Mouse (Mus musculus) limb, embryonic 12.5 days (tissue): ENCODE measurements at regions not wholly inside any gene's neighbourhood (a gene's known extent, or its start where the extent isn't known, plus 50 kb on each side); places are given as distances from the start of the nearest gene placed in this dataset.

Experiments
- ATAC-seq: fragments of 200-750 bp; cut with Nextera tagmentation; 2 replicates; pipeline ENCODE4 v1.8.0; 2017; ENCODE audit warnings: low read depth, moderate TSS enrichment; ENCODE audit not compliant: insufficient number of reproducible peaks, insufficient read depth, low FRiP score, low TSS enrichment
- H3K27ac ChIP-seq: fragments of 300-500 bp; sonication (generic); 2 replicates; pipeline ENCODE4 v1.5.1; 2016; ENCODE audit warnings: mild to moderate bottlenecking, moderate library complexity
- H3K27me3 ChIP-seq: fragments of 300-500 bp; sonication (generic); 2 replicates; pipeline ENCODE4 v1.6.1; 2016; ENCODE audit warnings: mild to moderate bottlenecking, moderate library complexity
- H3K36me3 ChIP-seq: fragments of 300-500 bp; sonication (generic); 2 replicates; pipeline ENCODE4 v1.6.1; 2016; ENCODE audit warnings: mild to moderate bottlenecking, moderate library complexity
- H3K4me1 ChIP-seq: fragments of 300-500 bp; sonication (generic); replicated peaks from 2 replicates; pipeline ENCODE4 v1.6.1; 2016
- H3K4me2 ChIP-seq: fragments of 300-500 bp; sonication (generic); 2 replicates; pipeline ENCODE4 v1.6.1; 2016; ENCODE audit warnings: mild to moderate bottlenecking, moderate library complexity
- H3K4me3 ChIP-seq: fragments of 300-500 bp; sonication (generic); replicated peaks from 2 replicates; pipeline ENCODE4 v1.5.1; 2016; ENCODE audit warnings: mild to moderate bottlenecking
- H3K9ac ChIP-seq: fragments of 300-500 bp; sonication (generic); replicated peaks from 2 replicates; pipeline ENCODE4 v1.6.1; 2016; ENCODE audit warnings: mild to moderate bottlenecking, moderate library complexity
- H3K9me3 ChIP-seq: fragments of 300-500 bp; sonication (generic); 2 replicates; pipeline ENCODE4 v1.6.1; 2016; ENCODE audit warnings: mild to moderate bottlenecking, moderate library complexity
- WGBS: fragments of 180-500 bp; shearing (Covaris S2); methylation state at CpG from one replicate; pipeline ENCODE4 v1.1.7; 2016; 5-methylcytosine and 5-hydroxymethylcytosine counted together

DNA sequence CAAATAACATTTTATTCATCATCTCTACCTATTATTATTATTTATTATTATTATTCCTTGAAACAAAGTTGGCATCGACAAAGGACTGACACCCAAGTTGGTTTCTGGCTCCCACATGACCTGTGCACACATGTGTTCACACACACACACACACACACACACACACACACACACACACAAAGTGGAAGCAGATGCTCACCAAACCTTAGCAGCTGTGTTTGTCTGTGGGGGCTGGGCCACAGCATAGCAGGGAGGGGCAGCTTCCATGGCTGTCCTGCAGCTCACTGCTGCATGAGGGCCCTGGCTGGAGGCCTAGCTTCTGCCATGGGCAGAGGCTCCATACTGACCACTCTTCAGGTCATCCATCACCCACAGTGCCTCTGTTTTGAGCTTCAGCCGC, 176.5 kb upstream of the A430005L14Rik start:
- no peaks in the 10 kb centered on the region for H3K27me3 ChIP-seq
- ATAC-seq: no peak
- no peaks in the 10 kb centered on the region for H3K9me3 ChIP-seq
- no peaks in the 10 kb centered on the region for H3K4me1 ChIP-seq
- 83% methylated on average over 2 of the region's 2 CpGs for WGBS
- no peak overlapping the region for H3K4me2 ChIP-seq
- no peaks in the 10 kb centered on the region for H3K36me3 ChIP-seq
- no peak overlapping the region for H3K27ac ChIP-seq
- H3K4me3 ChIP-seq: no peak overlapping the region
- no peak overlapping the region for H3K9ac ChIP-seq

DNA sequence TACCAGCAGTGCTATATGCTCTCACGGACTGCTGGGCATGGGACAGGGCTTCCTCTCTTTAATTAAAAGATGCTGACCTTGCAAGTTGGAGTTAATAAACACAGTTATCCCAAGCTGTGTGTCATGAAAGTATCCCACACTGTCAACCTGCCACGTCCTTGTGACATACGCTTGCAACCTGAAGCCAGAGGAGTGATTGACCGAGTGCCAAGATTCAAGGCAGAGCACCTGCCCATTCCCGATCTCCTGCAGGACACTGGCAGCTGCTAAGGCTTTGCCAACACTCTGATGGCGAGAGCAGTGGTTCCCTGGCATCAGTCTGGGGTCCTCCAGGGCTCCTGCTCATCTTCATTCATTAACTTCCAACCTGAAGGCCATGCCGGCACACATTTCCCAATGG, 175.8 kb upstream of the A430005L14Rik start:
- Histone ChIP-seq H3K4me2 (no peak overlapping the region), H3K27ac (no peak overlapping the region), H3K27me3 (no peaks in the 10 kb centered on the region), H3K4me3 (no peak overlapping the region), H3K36me3 (no peaks in the 10 kb centered on the region), H3K4me1 (no peaks in the 10 kb centered on the region), H3K9me3 (no peaks in the 10 kb centered on the region), H3K9ac (no peak overlapping the region)
- no peak for ATAC-seq
- WGBS: 82% methylated on average over 7 of the region's 7 CpGs

DNA sequence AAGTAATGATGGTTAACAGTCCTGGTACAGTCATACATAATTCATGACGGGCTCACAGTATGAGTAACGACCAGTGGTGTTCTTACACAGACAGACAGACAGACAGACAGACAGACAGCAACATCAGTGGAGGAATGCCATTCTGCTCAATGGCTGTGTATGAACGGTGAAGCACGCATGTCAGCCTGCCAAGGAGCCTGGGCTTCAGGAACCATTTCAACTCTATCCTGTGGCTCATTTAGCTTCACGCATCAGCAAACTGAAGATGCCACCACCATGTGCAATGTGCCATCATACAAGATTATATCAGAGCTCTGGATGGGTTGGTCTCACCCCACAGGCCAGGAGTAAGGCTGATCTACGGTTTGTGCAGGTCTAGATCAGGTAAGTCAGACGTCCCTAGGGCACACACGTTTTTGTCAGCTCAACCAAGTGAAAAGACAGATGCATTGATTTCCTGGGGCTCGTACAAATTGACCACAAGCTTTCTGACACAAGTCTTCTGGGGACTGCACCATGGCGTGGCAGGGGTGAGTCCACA, 175.0 kb upstream of the A430005L14Rik start:
- Histone ChIP-seq H3K4me2 (no peak overlapping the region), H3K27me3 (no peaks in the 10 kb centered on the region), H3K4me1 (no peaks in the 10 kb centered on the region), H3K27ac (no peak overlapping the region), H3K4me3 (no peak overlapping the region), H3K9me3 (no peaks in the 10 kb centered on the region), H3K36me3 (no peaks in the 10 kb centered on the region), H3K9ac (no peak overlapping the region)
- no peak for ATAC-seq
- 80% methylated on average over 10 of the region's 10 CpGs for WGBS

DNA sequence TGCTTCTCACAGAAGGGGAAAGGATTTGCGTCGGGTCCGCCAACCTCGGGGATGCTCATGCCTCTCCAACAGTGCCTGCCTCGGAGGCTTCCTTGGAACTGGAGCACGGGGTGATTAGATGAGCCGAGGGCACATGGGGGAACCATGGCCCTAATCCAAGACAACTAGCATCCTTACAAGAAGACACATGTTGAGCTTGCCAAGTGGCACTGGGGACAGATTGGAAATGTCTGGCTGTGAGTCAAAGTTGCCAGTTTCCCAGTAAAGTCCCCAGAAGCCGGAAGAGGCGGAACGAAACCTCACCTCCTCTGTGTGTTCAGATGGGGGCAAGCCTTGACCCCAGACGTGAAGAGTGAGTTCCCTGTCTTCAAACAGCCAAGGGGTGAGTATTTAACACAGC, 172.6 kb upstream of the A430005L14Rik start:
- Histone ChIP-seq H3K9ac (no peak overlapping the region), H3K4me3 (no peak overlapping the region), H3K4me1 (peaks cover 13% of the 10 kb centered on the region; the same call in 1 of the 2 replicates), H3K36me3 (no peaks in the 10 kb centered on the region), H3K27me3 (no peaks in the 10 kb centered on the region), H3K4me2 (no peak overlapping the region), H3K27ac (no peak overlapping the region), H3K9me3 (no peaks in the 10 kb centered on the region)
- 88% methylated on average over 11 of the region's 11 CpGs for WGBS
- no peak for ATAC-seq

DNA sequence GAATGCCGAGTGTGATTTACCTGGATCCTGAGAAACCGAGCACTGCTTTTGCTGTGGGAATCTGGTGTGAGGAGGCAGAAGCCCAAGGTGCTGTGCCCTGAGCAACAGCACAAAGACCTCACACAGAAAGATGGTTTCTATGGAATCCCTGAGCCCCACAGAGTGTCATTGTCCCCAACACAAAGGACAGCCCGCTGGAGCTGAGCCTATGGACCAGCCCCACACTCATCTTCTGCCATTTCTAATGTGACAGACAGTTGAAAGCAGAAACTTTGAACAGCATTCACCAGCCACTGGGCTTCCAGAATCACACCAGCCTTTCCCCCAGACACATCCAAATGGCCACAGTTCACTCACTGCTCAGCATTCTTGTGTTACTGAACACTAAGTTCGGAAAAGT, 171.5 kb upstream of the A430005L14Rik start:
- 82% methylated on average over 4 of the region's 4 CpGs for WGBS
- peaks cover 20% of the 10 kb centered on the region; the same call in 1 of the 2 replicates for H3K4me1 ChIP-seq
- no peak for ATAC-seq
- no peaks in the 10 kb centered on the region for H3K27me3 ChIP-seq
- no peak overlapping the region for H3K9ac ChIP-seq
- no peaks in the 10 kb centered on the region for H3K36me3 ChIP-seq
- no peak overlapping the region for H3K27ac ChIP-seq
- H3K4me2 ChIP-seq: no peak overlapping the region
- H3K4me3 ChIP-seq: no peak overlapping the region
- H3K9me3 ChIP-seq: no peaks in the 10 kb centered on the region

DNA sequence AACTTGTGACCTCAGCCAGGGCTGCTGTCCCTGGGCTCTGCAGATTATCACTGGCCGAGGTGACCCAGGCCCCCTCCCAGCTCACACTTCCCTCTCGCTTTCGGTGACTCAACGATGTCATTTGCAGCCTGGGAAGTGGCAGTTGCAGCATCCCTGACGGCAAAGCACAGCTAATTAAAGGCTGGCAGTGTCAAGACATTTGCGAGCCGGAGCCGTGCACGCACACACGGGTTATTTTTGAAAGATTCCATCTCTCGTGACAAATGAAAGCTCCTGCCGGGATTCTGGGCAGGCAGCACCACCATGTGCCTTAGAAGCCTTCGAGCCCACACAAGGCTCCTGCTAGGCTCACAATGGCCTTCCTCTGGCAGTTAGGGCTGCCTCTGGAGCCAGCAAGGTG, 164.7 kb upstream of the A430005L14Rik start:
- Histone ChIP-seq H3K36me3 (no peaks in the 10 kb centered on the region), H3K27me3 (peaks cover 33% of the 10 kb centered on the region), H3K4me3 (no peak overlapping the region), H3K4me1 (peaks cover 25% of the 10 kb centered on the region), H3K27ac (no peak overlapping the region), H3K9me3 (no peaks in the 10 kb centered on the region), H3K9ac (no peak overlapping the region), H3K4me2 (no peak overlapping the region)
- ATAC-seq: no peak
- 35% methylated on average over 13 of the region's 13 CpGs for WGBS

DNA sequence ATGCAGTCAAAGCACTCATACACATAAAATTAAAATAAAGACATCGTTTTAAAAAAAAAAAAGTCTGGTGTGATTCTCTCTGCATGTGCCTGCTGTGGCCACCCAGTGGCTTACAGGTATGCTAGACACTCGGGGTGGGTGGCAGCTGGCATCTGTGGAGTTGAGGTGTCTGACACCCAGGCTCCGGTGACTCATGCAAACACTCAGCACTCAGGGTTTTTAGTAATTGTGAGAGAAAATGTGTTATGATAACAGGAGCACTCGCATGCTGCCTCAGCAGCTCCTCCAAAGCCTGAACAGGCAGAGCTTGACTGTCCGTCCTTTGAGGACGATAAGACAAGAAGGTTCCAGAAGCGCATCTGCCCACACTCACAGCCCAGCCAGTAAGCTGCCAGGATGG, 159.0 kb upstream of the A430005L14Rik start:
- Histone ChIP-seq H3K9me3 (no peaks in the 10 kb centered on the region), H3K4me3 (no peak overlapping the region), H3K27me3 (peaks cover 26% of the 10 kb centered on the region), H3K9ac (no peak overlapping the region), H3K4me2 (no peak overlapping the region), H3K36me3 (no peaks in the 10 kb centered on the region), H3K4me1 (0 out of 2 replicates have a peak, but pooled peaks cover 4% of the 10 kb centered on the region), H3K27ac (no peak overlapping the region)
- ATAC-seq: no peak
- 84% methylated on average over 7 of the region's 7 CpGs for WGBS

DNA sequence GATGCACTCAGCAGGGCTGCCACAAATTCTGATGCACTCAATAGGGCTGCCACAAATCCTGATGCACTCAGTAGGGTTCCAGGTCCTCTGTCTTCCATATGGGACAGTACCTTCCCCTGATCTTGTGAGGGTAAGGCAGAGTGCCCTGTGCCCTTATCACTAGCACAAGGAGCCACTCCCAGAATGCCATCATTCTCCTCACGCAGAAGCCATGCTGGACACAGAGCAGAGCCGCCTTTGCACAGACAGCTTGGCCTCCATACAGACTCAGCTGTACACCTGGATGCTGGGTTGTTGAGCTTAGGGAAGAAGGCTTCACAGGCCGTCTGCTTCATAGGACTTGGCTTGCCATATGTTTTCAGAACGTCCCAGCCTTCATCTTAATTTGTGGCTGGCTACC, 151.3 kb upstream of the A430005L14Rik start:
- no peaks in the 10 kb centered on the region for H3K36me3 ChIP-seq
- H3K27ac ChIP-seq: no peak overlapping the region
- no peak overlapping the region for H3K4me3 ChIP-seq
- WGBS: 40% methylated on average over 4 of the region's 4 CpGs
- H3K4me1 ChIP-seq: 0 out of 2 replicates have a peak, but pooled peaks cover 4% of the 10 kb centered on the region
- H3K27me3 ChIP-seq: peaks cover 64% of the 10 kb centered on the region
- ATAC-seq: no peak
- no peak overlapping the region for H3K9ac ChIP-seq
- H3K4me2 ChIP-seq: no peak overlapping the region
- no peaks in the 10 kb centered on the region for H3K9me3 ChIP-seq

DNA sequence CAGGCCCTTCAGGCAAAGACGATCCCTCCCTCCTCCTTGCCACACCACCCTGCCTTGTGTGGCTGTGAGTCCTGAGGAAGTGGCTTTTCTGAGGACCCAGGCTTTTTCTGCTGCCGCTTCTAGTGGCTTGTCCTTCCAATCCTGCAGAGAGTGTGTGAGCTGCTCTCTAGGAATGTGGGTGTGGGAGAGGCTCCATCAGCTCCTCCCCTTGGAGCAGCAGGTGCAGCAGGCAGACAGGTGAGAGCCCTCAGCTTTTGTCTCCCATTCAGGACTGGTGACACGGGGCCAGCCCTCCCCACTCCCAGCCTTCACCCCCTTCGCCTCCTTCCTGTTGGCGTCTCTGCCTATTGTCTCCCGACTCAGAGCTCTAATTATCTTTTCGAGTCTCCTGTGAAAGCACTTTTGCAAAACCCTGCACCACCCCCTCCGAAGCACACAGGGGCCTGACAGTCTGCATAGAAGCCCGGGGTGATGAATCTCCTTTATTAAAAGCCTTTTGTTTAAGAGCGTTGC, 150.8 kb upstream of the A430005L14Rik start:
- H3K9ac ChIP-seq: no peak overlapping the region

DNA sequence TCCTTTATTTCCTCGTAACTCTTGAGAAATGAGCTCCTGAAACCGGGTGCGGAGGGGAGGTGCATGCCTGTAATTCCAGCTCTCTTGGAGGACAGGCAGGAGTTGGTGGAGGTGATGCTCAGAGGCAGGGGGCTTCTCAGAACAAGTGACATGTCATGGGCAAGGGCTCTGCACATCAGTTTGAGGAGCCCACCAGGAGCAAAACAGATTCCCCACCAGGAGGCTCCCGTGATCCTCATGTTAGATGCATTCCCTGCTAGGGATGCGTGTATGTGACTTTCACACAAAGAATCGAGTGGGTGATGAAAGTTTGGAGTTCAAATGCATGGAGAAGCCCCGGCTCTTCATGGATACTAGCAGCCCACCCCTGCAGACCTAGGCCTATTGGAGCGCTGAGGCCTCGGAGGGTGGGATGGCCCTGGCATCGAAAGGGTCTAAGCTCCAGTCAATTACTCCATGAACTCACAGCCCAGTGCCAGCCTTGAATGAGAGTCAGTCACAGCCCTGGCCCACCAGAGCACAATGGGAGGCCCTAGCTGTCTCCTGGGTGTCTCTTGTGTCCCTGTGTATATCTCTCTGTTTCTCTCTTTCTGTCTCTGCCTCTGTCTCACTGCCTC, 150.1 kb upstream of the A430005L14Rik start:
- peaks cover 75% of the 10 kb centered on the region for H3K27me3 ChIP-seq
- no peak for ATAC-seq
- WGBS: 43% methylated on average over 10 of the region's 10 CpGs

More for the DNA sequence above, 150.8 kb upstream of the A430005L14Rik start:
- H3K9me3 ChIP-seq: no peaks in the 10 kb centered on the region
- peaks cover 68% of the 10 kb centered on the region for H3K27me3 ChIP-seq
- 12% methylated on average over 10 of the region's 10 CpGs for WGBS
- no peak overlapping the region for H3K27ac ChIP-seq
- no peak overlapping the region for H3K4me2 ChIP-seq
- H3K36me3 ChIP-seq: no peaks in the 10 kb centered on the region
- H3K4me1 ChIP-seq: 0 out of 2 replicates have a peak, but pooled peaks cover 2% of the 10 kb centered on the region
- ATAC-seq: no peak
- H3K4me3 ChIP-seq: no peak overlapping the region

DNA sequence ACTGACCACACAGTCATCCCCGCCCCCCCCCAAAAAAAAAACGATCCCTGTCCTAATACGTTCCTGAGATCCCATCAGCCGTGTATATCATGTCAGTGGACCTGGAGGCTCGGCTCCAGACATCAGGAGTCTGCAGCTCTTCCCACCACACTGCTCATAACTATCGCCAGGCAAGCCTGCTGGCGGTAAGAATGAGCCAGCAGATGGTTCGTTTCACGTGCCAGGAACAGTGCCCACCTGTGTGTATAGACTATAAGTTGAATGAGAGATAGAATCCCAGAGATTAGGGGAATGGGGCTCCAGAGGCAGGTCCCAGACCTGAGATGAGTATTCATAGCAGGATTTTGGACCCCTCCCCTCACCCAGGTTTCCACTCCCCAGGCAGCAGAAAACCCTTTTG, 144.2 kb upstream of the A430005L14Rik start:
- no peak overlapping the region for H3K4me3 ChIP-seq
- no peak overlapping the region for H3K4me2 ChIP-seq
- no peak overlapping the region for H3K9ac ChIP-seq
- H3K27ac ChIP-seq: no peak overlapping the region
- ATAC-seq: no peak
- H3K9me3 ChIP-seq: no peaks in the 10 kb centered on the region
- H3K36me3 ChIP-seq: no peaks in the 10 kb centered on the region
- H3K4me1 ChIP-seq: no peaks in the 10 kb centered on the region
- 85% methylated on average over 9 of the region's 9 CpGs for WGBS
- H3K27me3 ChIP-seq: peaks cover 83% of the 10 kb centered on the region

More for the DNA sequence above, 150.1 kb upstream of the A430005L14Rik start:
- Histone ChIP-seq H3K9ac (no peak overlapping the region), H3K4me3 (no peak overlapping the region), H3K36me3 (no peaks in the 10 kb centered on the region), H3K9me3 (no peaks in the 10 kb centered on the region), H3K4me1 (no peaks in the 10 kb centered on the region), H3K4me2 (no peak overlapping the region), H3K27ac (no peak overlapping the region)

DNA sequence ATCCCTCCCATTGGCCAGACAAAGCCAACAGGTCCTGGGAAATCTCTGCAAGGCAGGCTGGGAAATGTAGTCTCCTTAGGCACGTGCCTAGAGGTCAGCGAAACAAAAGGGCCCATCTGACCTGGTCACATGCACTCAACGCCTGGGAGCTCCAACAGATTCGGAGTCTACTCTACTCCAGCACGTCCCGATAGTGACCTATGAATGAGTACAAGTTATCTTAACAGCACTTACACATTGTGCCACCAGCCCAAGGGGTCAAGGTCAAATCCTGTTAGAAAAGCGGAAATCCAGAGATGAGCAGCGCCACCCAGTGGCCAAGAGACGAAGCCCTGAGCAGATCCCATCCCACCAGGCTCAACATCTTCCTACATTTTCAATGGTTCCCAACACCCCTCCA, 129.1 kb upstream of the A430005L14Rik start:
- no peak overlapping the region for H3K9ac ChIP-seq
- ATAC-seq: no peak
- no peak overlapping the region for H3K4me2 ChIP-seq
- H3K27ac ChIP-seq: no peak overlapping the region
- H3K4me1 ChIP-seq: no peaks in the 10 kb centered on the region
- H3K4me3 ChIP-seq: no peak overlapping the region
- 0 out of 2 replicates have a peak, but pooled peaks cover 5% of the 10 kb centered on the region for H3K9me3 ChIP-seq
- H3K27me3 ChIP-seq: peaks cover 34% of the 10 kb centered on the region
- WGBS: 54% methylated on average over 9 of the region's 9 CpGs
- no peaks in the 10 kb centered on the region for H3K36me3 ChIP-seq
